Mouse (Mus musculus) liver, adult 2 months (tissue): Measurements from ENCODE around the gene Elp4.

Source experiments
- CTCF ChIP-seq: fragments of 200-500 bp; IDR thresholded peaks from 2 replicates; pipeline ENCODE4 v1.5.1; 2011; ENCODE audit warnings: low read depth, low read length, control low read depth
- POLR2A ChIP-seq: fragments of 200-500 bp; IDR thresholded peaks from 2 replicates; pipeline ENCODE4 v1.6.1; 2011; ENCODE audit warnings: low read length, control low read depth; ENCODE audit not compliant: insufficient read depth; ENCODE audit errors: extremely low read depth

GRCm38 (mm10) chr2:105753512-105753911, 150.9 kb downstream of the Elp4 start:
- no peak for TF ChIP-seq POLR2A
- TF ChIP-seq CTCF, result no peak
